Mouse (Mus musculus) megakaryocyte progenitor cell, adult 5-6 weeks (primary cell): Measurements from ENCODE around the gene Cfap161. TPM values are rescaled to one million over a fixed set of nuclear protein-coding genes. Genes with fewer than 3 reads are reported as not detected.

Experiments
- total RNA-seq, 2 experiments: library from RNA; stranded (forward) in 1 of 2; stranded (reverse) in 1 of 2; fragments of 157-497, 149-512 nt in 1 of 2; fragments of 200-1000 nt in 1 of 2; gene quantifications; 2 replicates each; pipeline versions ENCODE4 v1.2.3 to v1.2.4; 2015 to 2017

Gene Cfap161
- total RNA-seq, 2 experiments from 2014 or later = not detected

Other genes with a start within 250 kb of the Cfap161 start
- gene Tmc3, start 210.0 kb downstream of the Cfap161 start, total RNA-seq (2015) = 0.64 TPM in 1 of 2 replicates, not detected in the other
- 0.17 TPM in 1 of 2 replicates, not detected in the other for gene Tmc3, start 210.0 kb downstream of the Cfap161 start, total RNA-seq (2017)
- gene Stard5, start 162.9 kb downstream of the Cfap161 start, total RNA-seq (2015) = 9.4 and 11.3 TPM in 2 replicates
- 10.0 and 11.0 TPM in 2 replicates for gene Stard5, start 162.9 kb downstream of the Cfap161 start, total RNA-seq (2017)
- gene Il16, start 49.2 kb downstream of the Cfap161 start, total RNA-seq (2015) = 18.6 and 20.8 TPM in 2 replicates
- gene Il16, start 49.2 kb downstream of the Cfap161 start, total RNA-seq (2017) = 66.4 and 71.6 TPM in 2 replicates
- gene Tlnrd1, start 89.4 kb upstream of the Cfap161 start, total RNA-seq (2015) = 8.3 and 9.3 TPM in 2 replicates
- 4.9 and 5.0 TPM in 2 replicates for gene Tlnrd1, start 89.4 kb upstream of the Cfap161 start, total RNA-seq (2017)
- 32.4 and 37.6 TPM in 2 replicates for gene Mesd, start 89.6 kb upstream of the Cfap161 start, total RNA-seq (2015)
- gene Mesd, start 89.6 kb upstream of the Cfap161 start, total RNA-seq (2017) = 61.0 and 61.2 TPM in 2 replicates